Mouse (Mus musculus): Measurements from ENCODE around the gene Nuak2. TPM values are rescaled to one million over a fixed set of nuclear protein-coding genes. Genes with fewer than 3 reads are reported as not detected.
"Not testable (repeated sequence)": the region's sequence is repeated elsewhere in the genome, so short reads cannot be mapped to it uniquely, and the experiment has no call there.

Nuak2 gene
- polyA plus RNA-seq, 1 experiment from 2014 or later = 94.9 TPM

- Histone ChIP-seq H3K9ac (replicated peaks) (no peak overlapping the region), H3K4me1 (no peaks in the 10 kb centered on the region), H3K9me3 (no peaks in the 10 kb centered on the region), H3K27ac (replicated peaks) (no peak overlapping the region), H3K4me3 (no peak overlapping the region), H3K36me3 (no peaks in the 10 kb centered on the region), H3K27me3 (no peaks in the 10 kb centered on the region), H3K4me2 (replicated peaks) (no peak overlapping the region)
- 78% methylated on average over 4 of the region's 4 CpGs for WGBS
- ATAC-seq (ENCODE audit: low FRiP score, low read depth) = no peak
Observed at GRCm38 (mm10) chr1:132345514-132345913, 29.6 kb downstream of the Nuak2 start.

DNA sequence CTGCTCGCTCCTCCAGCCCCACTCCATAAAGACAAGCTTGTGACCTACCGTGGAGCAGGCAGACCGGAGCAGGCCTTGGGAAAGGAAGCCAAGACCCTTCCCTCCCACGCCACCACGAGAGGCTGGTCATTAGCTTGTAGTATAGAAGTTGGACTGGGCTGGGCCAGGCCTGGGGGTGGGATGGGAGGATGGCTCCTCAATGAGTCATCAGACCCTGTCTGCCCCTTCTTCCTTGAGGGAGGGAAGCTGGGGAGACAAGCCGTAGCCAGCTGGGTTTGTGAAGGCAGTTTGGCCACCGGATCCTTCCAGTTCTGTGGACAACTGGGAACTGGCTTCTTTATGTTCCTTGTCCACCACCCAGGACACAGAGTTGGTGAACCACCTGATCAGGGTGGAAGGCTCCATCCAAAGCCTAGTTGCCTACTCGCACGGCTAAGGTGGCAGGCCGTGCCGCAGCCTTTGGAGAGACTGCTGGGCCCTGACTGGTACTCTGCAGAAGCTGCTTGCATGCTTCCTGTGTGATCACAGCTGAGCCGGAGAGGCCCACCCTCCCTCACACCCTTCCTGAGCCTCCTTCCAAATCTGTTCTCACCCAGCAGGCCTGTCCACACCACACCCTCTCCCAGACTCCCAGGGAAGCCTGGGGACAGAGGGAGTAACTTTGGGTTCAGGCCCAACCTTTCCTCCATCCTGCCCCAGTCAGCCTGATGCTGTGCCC lies 30.4 kb downstream of the Nuak2 start:
- WGBS = 89% methylated on average over 12 of the region's 12 CpGs
- Histone ChIP-seq H3K4me2 (replicated peaks) (no peak overlapping the region), H3K4me3 (no peak overlapping the region), H3K9me3 (0 out of 2 replicates have a peak, but pooled peaks cover 5% of the 10 kb centered on the region), H3K9ac (replicated peaks) (no peak overlapping the region), H3K27me3 (no peaks in the 10 kb centered on the region), H3K27ac (replicated peaks) (no peak overlapping the region), H3K36me3 (0 out of 2 replicates have a peak, but pooled peaks cover 3% of the 10 kb centered on the region), H3K4me1 (no peaks in the 10 kb centered on the region)
- no peak for ATAC-seq (ENCODE audit: low FRiP score, low read depth)

- H3K4me1 ChIP-seq = no peaks in the 10 kb centered on the region
- no peak for ATAC-seq (ENCODE audit: low FRiP score, low read depth)
- H3K27me3 ChIP-seq = no peaks in the 10 kb centered on the region
- no peak overlapping the region for H3K4me2 ChIP-seq (replicated peaks)
- H3K9me3 ChIP-seq = 0 out of 2 replicates have a peak, but pooled peaks cover 5% of the 10 kb centered on the region
- H3K27ac ChIP-seq (replicated peaks) = no peak overlapping the region
- no peak overlapping the region for H3K4me3 ChIP-seq
- 0 out of 2 replicates have a peak, but pooled peaks cover 3% of the 10 kb centered on the region for H3K36me3 ChIP-seq
- no peak overlapping the region for H3K9ac ChIP-seq (replicated peaks)
Observed at GRCm38 (mm10) chr1:132346951-132347350, 31.0 kb downstream of the Nuak2 start.

GRCm38 (mm10) chr1:132348401-132348800 lies 32.5 kb downstream of the Nuak2 start:
- Histone ChIP-seq H3K36me3 (0 out of 2 replicates have a peak, but pooled peaks cover 3% of the 10 kb centered on the region), H3K9me3 (0 out of 2 replicates have a peak, but pooled peaks cover 5% of the 10 kb centered on the region), H3K4me2 (replicated peaks) (no peak overlapping the region), H3K27me3 (no peaks in the 10 kb centered on the region), H3K4me3 (no peak overlapping the region), H3K9ac (replicated peaks) (no peak overlapping the region), H3K4me1 (no peaks in the 10 kb centered on the region), H3K27ac (replicated peaks) (no peak overlapping the region)
- ATAC-seq (ENCODE audit: low FRiP score, low read depth) = no peak
- WGBS = 86% methylated on average over 5 of the region's 5 CpGs

GRCm38 (mm10) chr1:132349049-132349448 lies 33.1 kb downstream of the Nuak2 start:
- not testable (repeated sequence) for H3K4me2 ChIP-seq (replicated peaks); H3K27me3 ChIP-seq; H3K4me1 ChIP-seq; H3K27ac ChIP-seq (replicated peaks); H3K9me3 ChIP-seq; ATAC-seq (ENCODE audit: low FRiP score, low read depth); H3K4me3 ChIP-seq; H3K36me3 ChIP-seq; H3K9ac ChIP-seq (replicated peaks)

DNA sequence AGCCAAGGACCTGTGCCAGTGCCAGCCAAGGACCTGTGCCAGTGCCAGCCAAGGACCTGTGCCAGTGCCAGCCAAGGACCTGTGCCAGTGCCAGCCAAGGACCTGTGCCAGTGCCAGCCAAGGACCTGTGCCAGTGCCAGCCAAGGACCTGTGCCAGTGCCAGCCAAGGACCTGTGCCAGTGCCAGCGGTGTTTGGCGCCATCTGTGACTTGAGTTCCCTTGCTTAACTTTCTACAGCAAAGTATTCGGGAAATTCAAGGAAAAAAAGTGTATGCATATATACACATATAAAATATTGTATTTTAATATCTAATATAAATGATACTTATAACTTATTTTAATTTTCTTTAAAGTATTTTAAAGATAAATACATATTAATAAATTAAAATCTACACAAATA lies 33.7 kb downstream of the Nuak2 start:
- not testable (repeated sequence) for H3K9ac ChIP-seq (replicated peaks); H3K4me2 ChIP-seq (replicated peaks); H3K4me3 ChIP-seq; H3K9me3 ChIP-seq; H3K36me3 ChIP-seq; ATAC-seq (ENCODE audit: low FRiP score, low read depth); H3K4me1 ChIP-seq; H3K27me3 ChIP-seq; H3K27ac ChIP-seq (replicated peaks)
- WGBS = 97% methylated on average over 3 of the region's 3 CpGs

DNA sequence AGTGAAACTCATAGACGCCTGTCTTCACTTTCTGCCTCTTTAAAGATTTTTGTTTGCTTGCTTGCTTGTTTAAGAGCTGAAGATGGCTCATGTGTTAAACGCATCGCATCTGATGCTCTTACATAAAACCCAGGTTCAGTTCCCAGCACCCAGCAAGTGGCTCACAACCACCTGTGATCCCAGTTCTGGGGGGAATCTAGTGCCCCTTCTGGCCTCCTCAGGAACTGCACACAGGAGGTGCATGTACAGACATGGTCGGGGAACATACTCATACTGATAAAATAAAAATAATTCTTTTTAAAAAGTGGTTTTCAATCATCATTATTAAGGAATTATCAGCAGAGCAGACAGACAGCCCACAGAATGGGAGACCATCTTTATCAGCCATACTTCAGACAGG lies 35.1 kb downstream of the Nuak2 start:
- Histone ChIP-seq H3K36me3 (peaks cover 3% of the 10 kb centered on the region; the same call in 1 of the 2 replicates), H3K27me3 (no peaks in the 10 kb centered on the region), H3K27ac (replicated peaks) (no peak overlapping the region), H3K4me1 (peaks cover 12% of the 10 kb centered on the region), H3K4me3 (no peak overlapping the region), H3K4me2 (replicated peaks) (no peak overlapping the region), H3K9ac (replicated peaks) (no peak overlapping the region), H3K9me3 (0 out of 2 replicates have a peak, but pooled peaks cover 5% of the 10 kb centered on the region)
- WGBS = 95% methylated on average over 4 of the region's 4 CpGs
- no peak for ATAC-seq (ENCODE audit: low FRiP score, low read depth)

GRCm38 (mm10) chr1:132353389-132353788 lies 37.5 kb downstream of the Nuak2 start:
- H3K36me3 ChIP-seq = peaks cover 19% of the 10 kb centered on the region
- H3K4me2 ChIP-seq (replicated peaks) = no peak overlapping the region
- H3K4me3 ChIP-seq = no peak overlapping the region
- 0 out of 2 replicates have a peak, but pooled peaks cover 5% of the 10 kb centered on the region for H3K9me3 ChIP-seq
- ATAC-seq (ENCODE audit: low FRiP score, low read depth) = no peak
- H3K27me3 ChIP-seq = no peaks in the 10 kb centered on the region
- H3K9ac ChIP-seq (replicated peaks) = no peak overlapping the region
- no peak overlapping the region for H3K27ac ChIP-seq (replicated peaks)
- 84% methylated on average over 5 of the region's 5 CpGs for WGBS
- H3K4me1 ChIP-seq = peaks cover 12% of the 10 kb centered on the region

GRCm38 (mm10) chr1:132354234-132354633 lies 38.3 kb downstream of the Nuak2 start:
- no peak overlapping the region for H3K4me2 ChIP-seq (replicated peaks)
- no peak overlapping the region for H3K4me3 ChIP-seq
- peaks cover 27% of the 10 kb centered on the region for H3K36me3 ChIP-seq
- peaks cover 12% of the 10 kb centered on the region for H3K4me1 ChIP-seq
- ATAC-seq (ENCODE audit: low FRiP score, low read depth) = no peak
- H3K9ac ChIP-seq (replicated peaks) = 0 out of 2 replicates have a peak overlapping the region, but pooled peaks have one; percentile 8
- WGBS = 81% methylated on average over 9 of the region's 9 CpGs
- H3K27ac ChIP-seq (replicated peaks) = no peak overlapping the region
- H3K9me3 ChIP-seq = 0 out of 2 replicates have a peak, but pooled peaks cover 5% of the 10 kb centered on the region
- H3K27me3 ChIP-seq = no peaks in the 10 kb centered on the region

DNA sequence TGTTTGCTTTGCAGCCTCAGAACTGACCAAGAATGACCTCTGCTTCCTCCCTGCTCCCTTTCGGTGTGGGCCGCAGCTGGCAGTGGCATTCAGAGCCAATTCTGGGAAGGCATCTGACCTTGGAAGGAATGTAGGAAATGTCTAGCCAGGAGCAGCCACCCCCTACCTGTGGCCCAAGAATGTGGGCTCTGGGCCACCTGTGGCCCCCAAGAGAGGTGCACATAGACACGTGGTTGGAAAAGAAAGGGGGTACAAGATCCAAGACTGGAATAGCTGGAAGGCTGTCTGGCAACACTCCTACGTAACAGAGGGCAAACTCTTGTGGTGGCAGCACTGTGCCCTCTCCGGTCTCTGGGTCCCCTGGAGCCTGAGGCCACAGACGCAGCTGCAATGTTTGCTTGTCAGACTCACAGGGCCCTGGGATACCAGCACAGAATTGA lies 39.3 kb downstream of the Nuak2 start:
- Histone ChIP-seq H3K9ac (replicated peaks) (peak overlapping the region; percentile 37; the same call in 1 of the 2 replicates), H3K4me2 (replicated peaks) (no peak overlapping the region), H3K27ac (replicated peaks) (peak overlapping the region; percentile 58; the same call in 1 of the 2 replicates), H3K36me3 (peaks cover 37% of the 10 kb centered on the region), H3K9me3 (0 out of 2 replicates have a peak, but pooled peaks cover 5% of the 10 kb centered on the region), H3K4me3 (no peak overlapping the region), H3K4me1 (peaks cover 12% of the 10 kb centered on the region), H3K27me3 (no peaks in the 10 kb centered on the region)
- 45% methylated on average over 6 of the region's 6 CpGs for WGBS
- ATAC-seq (ENCODE audit: low FRiP score, low read depth) = peak; percentile 47; the same call in 1 of the 2 replicates

DNA sequence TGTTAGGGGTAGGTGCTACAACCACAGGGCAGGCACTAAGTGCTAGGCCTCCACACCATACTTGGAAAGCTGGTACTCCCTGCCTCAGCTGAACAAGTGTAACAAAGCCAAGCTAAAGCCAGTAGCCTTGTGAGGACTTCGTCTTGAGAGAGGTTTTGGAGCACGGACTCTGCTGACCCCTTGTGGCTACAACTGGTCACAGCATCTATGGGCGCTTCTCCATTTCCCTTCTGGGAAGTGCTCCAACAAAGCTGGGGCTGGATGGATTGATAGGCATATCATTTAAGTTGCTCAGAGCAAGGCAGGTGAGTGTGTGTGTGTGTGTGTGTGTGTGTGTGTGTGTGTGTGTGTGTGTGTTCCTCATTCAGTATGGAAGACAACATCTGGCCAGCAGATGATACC lies 39.9 kb downstream of the Nuak2 start:
- Histone ChIP-seq H3K4me1 (peaks cover 12% of the 10 kb centered on the region), H3K9ac (replicated peaks) (no peak overlapping the region), H3K27me3 (no peaks in the 10 kb centered on the region), H3K36me3 (peaks cover 42% of the 10 kb centered on the region), H3K4me2 (replicated peaks) (no peak overlapping the region), H3K9me3 (0 out of 2 replicates have a peak, but pooled peaks cover 3% of the 10 kb centered on the region), H3K4me3 (no peak overlapping the region), H3K27ac (replicated peaks) (peak overlapping the region; percentile 58; the same call in 1 of the 2 replicates)
- ATAC-seq (ENCODE audit: low FRiP score, low read depth) = peak; percentile 83
- whole genome bisulfite sequencing = 0% methylated on average over 3 of the region's 3 CpGs

DNA sequence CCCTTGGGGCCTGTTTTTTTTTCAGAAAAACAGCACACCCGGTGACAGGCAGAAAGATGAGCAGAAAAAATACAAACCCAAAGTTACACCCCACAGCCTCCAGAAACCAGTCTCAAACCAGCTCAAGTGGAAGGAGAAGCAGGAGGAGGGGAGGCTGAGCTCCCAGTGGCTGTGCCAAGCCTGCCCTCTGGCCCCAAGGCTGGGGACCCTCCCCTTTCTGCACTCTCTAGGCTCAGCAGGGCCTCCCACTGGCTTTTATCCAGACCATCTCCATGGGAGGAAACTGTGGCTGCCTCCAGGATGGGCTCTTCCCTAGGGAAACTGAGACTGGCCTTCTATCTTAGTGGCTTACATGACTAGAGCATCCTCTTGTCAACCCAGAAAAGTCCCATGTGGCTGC lies 40.9 kb downstream of the Nuak2 start:
- Histone ChIP-seq H3K36me3 (peaks cover 49% of the 10 kb centered on the region), H3K9ac (replicated peaks) (no peak overlapping the region), H3K27me3 (no peaks in the 10 kb centered on the region), H3K4me3 (no peak overlapping the region), H3K4me2 (replicated peaks) (no peak overlapping the region), H3K4me1 (peaks cover 12% of the 10 kb centered on the region), H3K27ac (replicated peaks) (0 out of 2 replicates have a peak overlapping the region, but pooled peaks have one; percentile 25), H3K9me3 (no peaks in the 10 kb centered on the region)
- WGBS = 55% methylated on average over 1 of the region's 1 CpGs
- ATAC-seq (ENCODE audit: low FRiP score, low read depth) = no peak

Measured in midbrain, embryonic 12.5 days (tissue).